Mouse (Mus musculus) myocyte (in vitro differentiated cells): ENCODE results near the gene Myrfl.

ENCODE experiments used
- CEBPB ChIP-seq: IDR thresholded peaks from 2 replicates; pipeline ENCODE4 v1.6.1; 2011; ENCODE audit warnings: mild to moderate bottlenecking, moderate library complexity; ENCODE audit not compliant: poor library complexity, insufficient read depth, severe bottlenecking
- E2F4 ChIP-seq: IDR thresholded peaks from one replicate; pipeline ENCODE4 v1.6.1; 2011; ENCODE audit warnings: mild to moderate bottlenecking, control low read depth, moderate library complexity; ENCODE audit not compliant: insufficient read depth
- MAX ChIP-seq: IDR thresholded peaks from one replicate; pipeline ENCODE4 v1.6.1; 2011; ENCODE audit warnings: low read depth, mild to moderate bottlenecking, control low read depth
- MYOD1 ChIP-seq, 3 experiments: IDR thresholded peaks; one replicate each; pipeline ENCODE4 v1.6.1; 2011; ENCODE audit warnings: control low read depth in 2 of 3, low read depth in 2 of 3, mild to moderate bottlenecking in 2 of 3, moderate library complexity in 1 of 3; ENCODE audit not compliant: insufficient read length in 2 of 3, control insufficient read depth in 1 of 3
- MYOG ChIP-seq, 3 experiments: IDR thresholded peaks; one replicate each; pipeline ENCODE4 v1.6.1; 2011; ENCODE audit warnings: control low read depth in 2 of 3, low read depth in 2 of 3, mild to moderate bottlenecking in 2 of 3; ENCODE audit not compliant: insufficient read length in 2 of 3, control insufficient read depth in 1 of 3, insufficient read depth in 1 of 3
- POLR2A ChIP-seq: IDR thresholded peaks from one replicate; pipeline ENCODE4 v1.6.1; 2011; ENCODE audit warnings: low read depth, mild to moderate bottlenecking, control low read depth, moderate library complexity; ENCODE audit not compliant: insufficient read length
- TCF12 ChIP-seq: IDR thresholded peaks from one replicate; pipeline ENCODE4 v1.6.1; 2011; ENCODE audit warnings: mild to moderate bottlenecking, control low read depth; ENCODE audit not compliant: poor library complexity, insufficient read depth, severe bottlenecking
- TCF3 ChIP-seq: IDR thresholded peaks from one replicate; pipeline ENCODE4 v1.6.1; 2011; ENCODE audit warnings: low read depth, control low read depth; ENCODE audit not compliant: insufficient read length
- USF1 ChIP-seq: IDR thresholded peaks from one replicate; pipeline ENCODE4 v1.6.1; 2011; ENCODE audit warnings: low read depth, mild to moderate bottlenecking, control low read depth, moderate library complexity

GRCm38 (mm10) chr10:116841551-116841950 lies 55.2 kb downstream of the Myrfl start:
- no peak for TF ChIP-seq POLR2A
- TF ChIP-seq MAX: no peak
- no peak for TF ChIP-seq USF1
- no peak for TF ChIP-seq MYOD1 (IDR thresholded peaks at IDR 0.05; ENCODE audit: control insufficient read depth in 1 of 3, insufficient read length in 2 of 3, low read depth in 2 of 3)
- no peak for TF ChIP-seq TCF12
- no peak for TF ChIP-seq E2F4
- TF ChIP-seq MYOG (IDR thresholded peaks at IDR 0.05; ENCODE audit: control insufficient read depth in 1 of 3, insufficient read depth in 1 of 3, insufficient read length in 2 of 3, low read depth in 2 of 3): no peak
- no peak for TF ChIP-seq TCF3
- TF ChIP-seq CEBPB: no peak
